12 mouse cellular contexts compared by ENCODE assay signal in the genomic region with DNA sequence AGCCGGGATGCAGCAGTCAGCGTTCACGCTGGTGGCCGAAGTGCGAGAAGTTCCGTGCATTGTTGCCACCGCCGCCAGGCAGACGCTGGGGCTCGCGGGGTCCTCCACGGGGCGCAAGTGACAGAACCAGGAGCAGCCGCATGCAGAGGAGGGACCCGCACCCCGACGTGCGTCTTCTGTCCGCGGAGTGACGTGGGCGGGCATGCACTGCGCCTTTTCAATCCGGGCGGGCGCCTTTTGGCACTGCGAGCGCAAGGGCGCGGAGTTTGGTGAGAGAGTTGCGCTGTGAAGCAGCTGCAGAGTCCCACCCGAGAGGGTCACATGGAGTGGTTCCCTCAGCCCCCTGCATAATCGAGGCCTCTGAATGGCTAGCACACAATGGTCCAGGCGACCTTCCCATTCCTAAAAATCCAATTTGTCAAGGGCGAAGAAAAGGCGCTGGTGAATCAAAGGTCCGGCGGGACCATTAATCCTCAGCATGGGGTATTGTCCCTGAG. TPM values are rescaled to one million over a fixed set of nuclear protein-coding genes. Genes with fewer than 3 reads are reported as not detected.
A peak's percentile ranks its signal among the peaks of the same experiment; 100 is the strongest.
DNase-seq lines count a peak whose midpoint lies in the region; ATAC-seq and TF ChIP-seq lines count a peak whose summit lies in the region.
"Had no signal": no experiment of that assay in that cellular context is flagged by ENCODE, and none has a peak within 500 bp of the region (broad histone marks: within the 10 kb centered on the region; RNA-seq: fewer than 3 reads in every experiment).

TSS of gene Prdm13 (minus strand) at position 369 of the 497 bp plus-strand sequence.

- no peak within 1 kb of the TSS for H3K9ac ChIP-seq in forebrain, embryonic 11.5 days (ENCODE audit: low read length)
- peak within 1 kb of the TSS; percentile 61 for H3K9ac ChIP-seq in neural tube, embryonic 12.5 days
- H3K9ac ChIP-seq: lung, embryonic 14.5 days had no signal

- peaks cover 21% of the 10 kb centered on the region for H3K4me1 ChIP-seq in forebrain, embryonic 11.5 days (replicated peaks; ENCODE audit: control insufficient read depth, insufficient read depth, low read length)
- peaks cover 13% of the 10 kb centered on the region for H3K4me1 ChIP-seq in limb, embryonic 10.5 days
- H3K4me1 ChIP-seq in neural tube, embryonic 12.5 days = peaks cover 24% of the 10 kb centered on the region; the same call in 1 of the 2 replicates

- H3K9me3 ChIP-seq in forebrain, embryonic 11.5 days (ENCODE audit: control insufficient read depth, low read length) = no peaks in the 10 kb centered on the region
- no peaks in the 10 kb centered on the region for H3K9me3 ChIP-seq in limb, embryonic 10.5 days (replicated peaks)
- H3K9me3 ChIP-seq in neural tube, embryonic 12.5 days = no peaks in the 10 kb centered on the region

- no peaks in the 10 kb centered on the region for H3K36me3 ChIP-seq in forebrain, embryonic 11.5 days (ENCODE audit: control insufficient read depth, insufficient read depth, low read length)
- H3K36me3 ChIP-seq in limb, embryonic 10.5 days = no peaks in the 10 kb centered on the region
- H3K36me3 ChIP-seq in neural tube, embryonic 12.5 days = no peaks in the 10 kb centered on the region

- H3K27ac ChIP-seq in forebrain, embryonic 11.5 days (ENCODE audit: low read depth, low read length) = no peak within 1 kb of the TSS
- H3K27ac ChIP-seq in limb, embryonic 10.5 days = no peak within 1 kb of the TSS
- H3K27ac ChIP-seq in neural tube, embryonic 12.5 days = peak within 1 kb of the TSS; percentile 46; the same call in 1 of the 2 replicates
- H3K27ac ChIP-seq: heart, adult 2 months had no signal

- H3K27me3 ChIP-seq in forebrain, embryonic 11.5 days (ENCODE audit: control insufficient read depth, insufficient read depth, low read length) = peaks cover 91% of the 10 kb centered on the region
- H3K27me3 ChIP-seq in limb, embryonic 10.5 days (ENCODE audit: low read depth, poor library complexity, severe bottlenecking) = peaks cover 100% of the 10 kb centered on the region
- peaks cover 57% of the 10 kb centered on the region for H3K27me3 ChIP-seq in neural tube, embryonic 12.5 days (replicated peaks)

- H3K4me2 ChIP-seq in forebrain, embryonic 11.5 days (ENCODE audit: low read depth, low read length, severe bottlenecking) = peak within 1 kb of the TSS; percentile 29; the same call in 1 of the 2 replicates
- H3K4me2 ChIP-seq in neural tube, embryonic 12.5 days (replicated peaks) = peak within 1 kb of the TSS; percentile 87
- H3K4me2 ChIP-seq: lung, embryonic 14.5 days had no signal

- TF ChIP-seq POLR2A in brain, embryonic 14.5 days (IDR thresholded peaks at IDR 0.05; ENCODE audit: borderline replicate concordance, extremely low read depth, insufficient read depth, insufficient read length, poor library complexity, severe bottlenecking) = no peak

- H3K4me3 ChIP-seq in forebrain, embryonic 11.5 days (ENCODE audit: low read depth, low read length) = peak within 1 kb of the TSS; percentile 10; the same call in 1 of the 2 replicates
- 0 out of 2 replicates have a peak within 1 kb of the TSS, but pooled peaks have one; percentile 3 for H3K4me3 ChIP-seq in limb, embryonic 10.5 days
- peak within 1 kb of the TSS; percentile 43 for H3K4me3 ChIP-seq in neural tube, embryonic 12.5 days
- H3K4me3 ChIP-seq: heart, adult 2 months had no signal

- no peak for TF ChIP-seq CTCF in brain, embryonic 14.5 days (IDR thresholded peaks at IDR 0.05; ENCODE audit: borderline replicate concordance, extremely low read depth, insufficient read depth, insufficient read length)

- no peak for ATAC-seq in forebrain, embryonic 11.5 days (replicated peaks; ENCODE audit: low FRiP score)
- peak; percentile 81 for ATAC-seq in neural tube, embryonic 12.5 days (ENCODE audit: low FRiP score, low read depth)
- ATAC-seq: intestine, postnatal 0 days had no signal

- intact Hi-C loops in heart, postnatal 10 days (cut with DNase I) = loop anchor here (5.0 kb wide), 1 partner anchor 797 kb away; no protein-coding TSS in a partner anchor

- under 1% methylated on average over 38 of the region's 38 CpGs for WGBS in forebrain, embryonic 11.5 days
- WGBS in limb, embryonic 10.5 days = under 1% methylated on average over 38 of the region's 38 CpGs
- WGBS in neural tube, embryonic 12.5 days = under 1% methylated on average over 38 of the region's 38 CpGs

- DNase-seq in brain, embryonic 14.5 days (ENCODE audit: low read depth) = peak; percentile 59
- peak; percentile 65 for DNase-seq in forebrain, embryonic 11.5 days (ENCODE audit: low spot score)
- DNase-seq in limb, embryonic 10.5 days (ENCODE audit: low spot score) = peak; percentile 61
- DNase-seq in gastrocnemius, adult 8-10 months (ENCODE audit: low spot score in 2 of 2) = no peak
- no peak for DNase-seq in kidney, adult 8-10 months
- no peak for DNase-seq in heart, postnatal 10 days
- DNase-seq: cerebellum, postnatal 36 days; heart, adult 2 months; layer of hippocampus, postnatal 36 days; lung, embryonic 14.5 days had no signal

RNA-seq across cellular contexts. Expression of gene Prdm13, which starts in this region (rescaled TPM):
- 2.1 and 2.4 TPM in 2 replicates for polyA plus RNA-seq in brain, embryonic 14.5 days (2012; rRNA removed)
- 0.24 and 0.44 TPM in 2 replicates for polyA plus RNA-seq in forebrain, embryonic 11.5 days (2014; fragmentation: Nextera tagmentation; extraction: Ambion mirVana)
- not detected in 2 replicates for polyA plus RNA-seq in limb, embryonic 10.5 days (2016; fragmentation: Nextera tagmentation; extraction: Ambion mirVana)
- 12.6 and 13.3 TPM in 2 replicates for polyA plus RNA-seq in neural tube, embryonic 12.5 days (2016; fragmentation: Nextera tagmentation; extraction: Ambion mirVana)
- not detected for total RNA-seq in gastrocnemius, adult 8-10 months (2022)
- not detected for total RNA-seq in heart, postnatal 10 days (2021)
- total RNA-seq: heart, adult 2 months; layer of hippocampus, postnatal 36 days had no signal
- polyA plus RNA-seq: heart, adult 2 months; intestine, postnatal 0 days; lung, embryonic 14.5 days had no signal

Comparison
In these comparisons a context has a peak if more than half of its experiments do, and no peak if none do; other contexts are left out.
1. Peak in DNase-seq, H3K4me3 ChIP-seq and H3K4me2 ChIP-seq in forebrain, embryonic 11.5 days; RNA of the gene not detected or under 1 TPM.
2. Peak in DNase-seq and H3K4me3 ChIP-seq in limb, embryonic 10.5 days; RNA of the gene not detected or under 1 TPM.